Mouse (Mus musculus) embryo, embryonic 9.5 days (tissue): Measurements from ENCODE around the gene Camkmt.
A peak's percentile ranks its signal among the peaks of the same experiment; 100 is the strongest.

ENCODE experiments used
- DNase-seq: peaks from one replicate; pipeline ENCODE4 v3.0.0-alpha.2; 2017; ENCODE audit errors: extremely low spot score

Gene Camkmt

DNA sequence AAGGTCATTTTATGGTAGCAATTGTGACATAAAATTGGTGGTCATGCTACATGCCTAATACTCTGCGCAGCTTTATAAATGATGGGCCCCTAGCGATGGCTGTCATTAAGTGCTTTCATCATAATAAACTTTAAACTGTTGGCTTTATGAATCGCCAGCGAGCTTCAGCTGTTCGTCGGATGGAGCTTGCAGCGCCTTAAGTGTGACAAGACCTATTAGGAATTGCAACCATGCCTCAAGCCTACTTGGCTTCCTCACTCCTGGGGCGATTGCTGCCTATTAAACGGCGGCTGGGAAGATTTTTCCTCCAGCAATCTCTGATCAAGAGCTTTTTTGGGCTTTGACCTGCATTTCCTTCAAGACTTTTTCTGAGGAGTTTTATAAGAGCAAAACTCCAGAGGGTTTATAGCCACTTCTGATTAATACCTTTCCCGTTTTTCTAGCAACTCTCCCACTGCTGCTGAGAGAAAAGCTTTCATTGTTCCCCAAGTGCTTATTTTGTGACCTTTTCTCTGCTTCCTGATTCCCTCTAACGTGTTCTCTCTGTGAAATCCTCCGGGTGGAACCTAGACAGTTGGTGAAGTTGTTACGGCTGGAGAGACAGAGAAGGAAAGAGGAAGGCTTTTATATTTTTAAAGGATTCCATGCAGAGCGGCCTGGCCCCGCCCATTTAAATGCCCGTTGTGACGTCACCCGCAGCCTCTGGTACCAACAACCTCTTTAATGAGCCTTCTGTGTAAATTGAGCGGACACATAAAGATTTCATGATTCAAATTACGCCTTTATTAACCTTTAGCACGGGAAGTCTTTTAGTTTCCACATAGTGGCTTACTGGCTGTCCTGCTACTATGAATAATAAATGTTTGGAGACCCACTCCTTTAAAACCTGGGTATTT, 373.4 kb downstream of the Camkmt start:
- no peak for DNase-seq

DNA sequence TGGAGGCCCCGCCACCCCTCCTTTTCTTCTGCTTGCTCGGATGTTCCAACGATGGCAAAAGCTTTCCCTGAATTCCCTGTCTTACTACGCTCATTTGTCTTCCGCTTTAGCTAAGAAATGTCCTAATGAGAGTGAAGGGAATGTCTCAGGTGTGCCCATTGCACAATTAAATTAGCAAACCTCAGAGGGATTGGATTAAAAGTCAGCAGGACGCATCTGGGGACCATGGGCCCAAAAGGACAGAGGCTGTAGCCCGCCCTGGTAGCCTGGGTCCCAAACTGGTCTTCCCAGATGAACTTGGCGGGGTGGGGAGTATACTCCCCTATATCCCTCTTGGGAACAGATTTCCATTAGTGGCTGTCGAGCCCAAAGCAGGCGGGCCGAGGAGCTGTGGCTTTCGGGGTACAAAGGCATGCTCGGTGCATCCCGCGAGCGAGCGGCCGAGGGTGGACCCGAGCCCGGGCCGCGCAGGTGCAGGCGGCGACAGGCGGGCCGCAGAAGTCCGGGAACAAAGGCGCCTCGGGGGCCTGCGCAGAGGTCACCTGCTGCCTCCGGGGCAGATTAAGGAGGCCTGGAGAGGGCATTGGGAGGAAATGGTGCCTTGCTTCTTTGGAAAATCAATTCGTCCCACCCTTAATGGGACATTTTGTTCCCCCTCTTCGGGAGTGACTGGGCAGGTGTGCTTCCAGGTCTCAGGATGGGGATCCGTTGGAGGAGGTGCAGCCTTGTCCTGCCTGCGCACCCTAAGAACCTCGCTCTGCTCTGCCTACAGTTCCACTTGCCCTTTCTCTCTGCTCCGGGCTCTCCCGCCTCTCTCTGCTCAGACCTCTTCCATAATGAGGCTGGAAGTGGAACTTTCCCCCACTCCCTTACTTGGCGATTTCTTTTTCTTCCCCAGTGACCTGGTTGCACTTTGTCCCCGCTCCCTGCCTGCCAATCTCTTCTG, 374.4 kb downstream of the Camkmt start:
- peak; percentile 57 for DNase-seq

DNA sequence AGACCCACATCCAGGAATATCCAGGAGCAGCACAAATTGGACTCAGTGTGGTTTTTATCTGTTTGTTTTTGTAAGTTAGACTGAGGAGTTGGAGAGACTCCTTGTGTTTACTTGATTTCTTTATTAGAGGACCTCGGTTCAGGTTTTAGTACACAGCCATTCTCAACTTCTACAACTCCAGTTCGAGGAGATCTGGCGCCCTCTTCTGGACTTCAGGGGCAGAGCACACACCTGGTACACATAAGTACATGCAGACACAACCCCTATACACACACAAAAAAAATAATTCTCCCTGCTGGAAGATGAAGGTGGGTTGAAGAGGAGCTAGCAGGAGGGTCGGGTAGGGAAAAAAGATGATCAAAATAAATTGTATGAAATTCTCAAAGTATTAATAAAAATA, 379.4 kb downstream of the Camkmt start:
- no peak for DNase-seq

DNA sequence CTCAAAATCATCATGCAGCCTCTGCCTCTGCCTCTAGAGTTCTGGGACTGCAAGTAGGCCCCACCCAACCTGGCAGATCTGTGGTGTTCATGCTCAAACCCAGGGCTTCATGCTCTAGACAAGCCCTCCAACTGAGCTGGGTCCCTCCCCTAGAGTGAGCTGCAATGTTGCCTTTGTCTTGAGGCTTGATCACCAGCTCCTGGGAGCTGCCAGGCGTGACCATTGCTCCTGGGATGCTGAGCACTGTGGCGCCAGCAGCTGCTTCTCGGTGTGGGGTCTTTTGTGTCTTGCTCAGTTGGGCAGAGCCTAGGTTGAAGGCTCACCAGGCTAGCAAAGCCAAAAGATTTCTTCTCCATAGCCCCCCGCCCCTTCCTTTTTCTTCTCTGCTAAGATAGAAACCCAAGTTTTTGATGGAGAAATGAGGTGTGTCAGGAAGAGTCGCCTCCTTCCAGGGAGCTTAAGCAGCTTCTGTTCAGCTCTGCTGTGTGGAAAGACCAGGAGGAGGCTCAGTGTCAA, 382.4 kb downstream of the Camkmt start:
- DNase-seq: no peak

DNA sequence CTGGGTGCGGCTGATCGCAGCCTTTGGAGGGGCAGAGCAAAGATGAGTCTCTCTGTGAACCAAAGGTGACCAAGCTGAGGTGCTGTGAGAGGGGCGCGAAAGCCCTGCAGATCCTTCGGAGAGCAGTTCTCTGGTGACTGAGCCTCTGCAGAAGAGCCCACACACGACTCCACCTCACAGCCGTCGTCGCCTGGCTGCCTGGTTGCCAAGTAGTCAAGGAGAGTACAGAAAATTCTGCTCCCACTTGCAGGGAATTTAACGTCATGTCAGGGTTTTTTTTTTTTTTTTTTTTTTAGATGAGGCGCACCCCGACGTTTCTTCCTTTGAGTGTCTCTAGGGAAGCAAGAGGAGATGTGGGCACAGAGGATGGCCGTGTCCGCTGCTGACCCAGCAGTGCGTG, 382.9 kb downstream of the Camkmt start:
- DNase-seq: no peak

DNA sequence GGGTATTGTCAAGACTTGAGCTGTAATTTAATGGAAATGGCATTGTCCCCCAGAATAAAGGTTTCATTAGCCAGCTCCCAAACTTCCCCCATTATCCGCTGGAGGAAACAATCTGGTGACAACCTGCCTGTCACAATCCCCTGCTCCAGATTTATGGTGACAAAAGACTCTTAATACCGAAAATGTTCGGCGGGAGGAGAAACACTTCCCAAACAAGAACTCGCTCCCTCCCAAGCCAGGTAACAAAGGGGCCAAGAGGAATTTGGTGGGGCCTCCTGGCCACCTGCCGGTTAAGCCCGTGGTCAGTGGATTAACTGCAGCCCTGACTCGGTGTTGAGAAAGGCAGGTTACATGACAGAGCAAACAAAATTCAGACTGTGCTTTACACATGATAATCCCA, 383.5 kb downstream of the Camkmt start:
- DNase-seq: no peak

DNA sequence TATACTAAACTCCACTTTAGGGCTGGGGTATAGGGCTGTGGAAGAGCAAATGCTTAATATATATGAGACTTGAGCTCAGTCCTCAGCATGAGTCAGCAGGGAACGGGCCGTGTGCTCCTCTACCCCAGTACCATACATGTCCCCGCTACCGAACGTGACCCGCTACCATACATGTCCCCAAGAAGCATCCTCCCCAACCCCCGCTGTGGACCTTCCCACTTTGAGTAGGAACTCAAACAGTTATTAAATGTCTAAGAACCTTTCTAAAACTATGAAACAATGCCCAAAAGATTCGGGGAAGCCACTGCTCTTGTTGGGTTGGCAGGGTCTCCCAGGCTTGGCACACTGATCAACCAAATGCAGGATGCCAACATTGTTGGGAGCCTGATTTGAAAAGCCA, 390.9 kb downstream of the Camkmt start:
- no peak for DNase-seq

DNA sequence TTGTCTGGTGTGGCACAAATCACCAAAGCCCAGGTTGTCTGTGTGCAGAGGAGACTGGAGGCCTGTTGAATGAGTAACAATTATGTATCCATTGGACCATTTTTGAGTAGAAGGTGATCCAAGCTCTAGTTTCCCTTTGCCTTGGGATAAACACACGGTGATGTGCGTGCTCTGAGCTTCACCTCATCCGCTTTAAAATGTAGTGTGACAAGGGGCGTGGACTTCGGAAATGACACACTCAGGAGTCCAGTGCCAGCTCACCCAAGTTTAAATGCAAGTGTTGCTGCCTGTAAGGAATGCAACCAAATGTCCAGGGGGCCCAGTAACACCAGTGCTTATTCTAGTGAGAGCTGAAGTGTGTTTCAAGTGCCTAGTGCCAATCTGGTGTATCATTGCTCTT, 392.7 kb downstream of the Camkmt start:
- DNase-seq: no peak

DNA sequence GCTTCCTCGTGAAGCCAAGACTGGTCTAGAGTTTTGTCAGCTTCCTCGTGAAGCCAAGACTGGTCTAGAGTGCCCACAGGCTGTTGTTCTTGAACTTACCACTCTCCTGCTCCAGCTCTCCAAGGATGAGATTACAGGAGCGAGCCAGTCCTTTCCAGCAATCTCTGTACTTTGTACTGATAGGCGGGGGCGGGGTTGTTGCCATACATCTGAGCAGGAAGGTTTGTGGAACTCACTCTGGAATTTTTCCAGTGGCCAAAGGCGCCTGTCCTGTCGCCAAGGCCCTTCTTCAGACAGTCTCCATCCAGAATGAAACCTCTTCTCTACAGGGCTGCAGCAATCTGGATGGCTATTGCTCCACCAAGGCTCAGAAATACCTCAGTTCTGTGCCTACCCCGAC, 393.7 kb downstream of the Camkmt start:
- DNase-seq: no peak

DNA sequence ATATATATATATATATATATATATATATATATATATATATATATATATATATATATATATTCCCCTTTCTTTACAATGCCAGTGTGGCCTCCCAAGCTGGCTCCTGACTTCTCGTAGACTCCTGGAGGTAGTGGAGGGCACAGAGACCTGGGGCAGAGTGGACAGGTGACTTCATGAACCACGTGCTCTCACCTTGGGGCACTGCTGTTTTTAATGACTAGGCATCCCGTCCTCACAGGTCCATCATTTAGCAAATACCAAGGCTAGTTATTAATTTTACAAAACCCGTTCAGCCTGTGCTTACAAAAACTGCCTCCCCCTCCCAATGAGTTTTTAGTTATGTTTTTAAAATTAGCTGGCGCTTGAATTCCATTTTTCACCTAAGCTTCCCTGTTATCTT, 394.2 kb downstream of the Camkmt start:
- DNase-seq: no peak

DNA sequence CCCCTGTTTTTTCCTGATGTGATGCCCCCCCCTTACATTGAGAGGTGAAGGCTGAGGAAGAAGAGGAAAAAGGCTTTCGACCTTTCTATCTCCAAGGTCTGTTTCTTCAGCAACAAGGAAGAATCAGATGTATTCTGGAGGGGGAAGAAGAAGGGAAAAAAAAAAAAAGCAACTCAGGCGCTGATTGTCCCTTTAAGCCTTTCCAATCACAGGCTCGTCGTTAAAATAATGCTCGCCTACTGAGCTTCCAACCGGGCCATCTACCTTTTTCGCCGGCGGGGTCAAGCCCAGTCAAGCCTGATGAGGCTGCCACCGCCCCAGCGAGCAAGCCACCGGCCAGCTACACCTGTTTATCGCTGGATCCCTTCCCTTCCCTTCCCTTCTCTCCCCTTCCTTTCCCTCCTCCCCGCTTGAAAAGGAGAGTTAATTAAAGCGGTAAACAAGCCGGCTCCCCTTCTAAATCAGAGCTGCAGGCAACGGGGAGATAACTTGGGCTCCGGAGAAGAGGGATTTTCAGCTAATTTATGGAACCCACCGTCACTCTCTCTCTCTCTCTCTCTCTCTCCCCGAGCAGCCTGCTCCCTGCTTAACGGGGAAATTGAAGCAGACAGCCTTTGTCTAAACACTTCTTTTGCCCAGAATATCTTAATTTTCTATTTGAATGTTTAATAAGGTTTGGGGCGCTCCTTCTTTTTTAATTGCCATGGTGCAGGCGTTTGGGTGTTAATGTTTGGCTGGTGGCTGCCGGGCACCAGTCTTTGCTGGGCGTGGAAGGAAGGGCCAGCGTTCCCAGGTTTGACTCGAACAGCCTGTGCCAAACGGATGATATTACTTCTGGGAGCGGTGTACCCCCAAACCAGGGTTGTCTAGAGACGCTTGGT, 395.0 kb downstream of the Camkmt start:
- DNase-seq: no peak

DNA sequence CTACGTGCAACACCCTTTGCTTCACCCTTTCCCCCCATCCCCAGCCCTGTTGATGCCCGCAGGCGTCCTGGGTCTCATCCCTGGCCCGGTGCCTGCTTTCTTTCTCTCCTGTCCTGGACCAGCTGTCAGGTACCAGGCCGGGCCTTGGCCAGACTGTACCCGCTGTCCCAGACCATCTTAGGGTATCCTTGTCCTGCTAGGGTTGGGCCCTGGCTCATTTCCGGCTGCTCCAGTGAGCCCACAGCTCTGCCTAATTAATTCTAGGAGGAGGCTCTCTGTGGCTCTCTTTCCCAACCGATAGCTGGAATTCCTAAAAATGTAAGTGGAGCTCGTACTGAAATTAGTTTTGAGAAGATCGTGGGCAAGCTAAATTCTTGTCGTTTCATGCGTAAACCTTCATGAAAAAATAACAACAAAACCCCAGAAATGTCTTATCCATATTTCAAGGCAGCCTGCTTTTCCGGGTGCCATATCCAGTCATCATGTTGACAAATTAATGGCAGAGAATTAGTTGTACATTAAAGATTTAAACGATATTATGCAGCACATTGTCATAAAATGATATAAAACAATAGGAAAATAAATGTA, 395.7 kb downstream of the Camkmt start:
- DNase-seq: no peak

DNA sequence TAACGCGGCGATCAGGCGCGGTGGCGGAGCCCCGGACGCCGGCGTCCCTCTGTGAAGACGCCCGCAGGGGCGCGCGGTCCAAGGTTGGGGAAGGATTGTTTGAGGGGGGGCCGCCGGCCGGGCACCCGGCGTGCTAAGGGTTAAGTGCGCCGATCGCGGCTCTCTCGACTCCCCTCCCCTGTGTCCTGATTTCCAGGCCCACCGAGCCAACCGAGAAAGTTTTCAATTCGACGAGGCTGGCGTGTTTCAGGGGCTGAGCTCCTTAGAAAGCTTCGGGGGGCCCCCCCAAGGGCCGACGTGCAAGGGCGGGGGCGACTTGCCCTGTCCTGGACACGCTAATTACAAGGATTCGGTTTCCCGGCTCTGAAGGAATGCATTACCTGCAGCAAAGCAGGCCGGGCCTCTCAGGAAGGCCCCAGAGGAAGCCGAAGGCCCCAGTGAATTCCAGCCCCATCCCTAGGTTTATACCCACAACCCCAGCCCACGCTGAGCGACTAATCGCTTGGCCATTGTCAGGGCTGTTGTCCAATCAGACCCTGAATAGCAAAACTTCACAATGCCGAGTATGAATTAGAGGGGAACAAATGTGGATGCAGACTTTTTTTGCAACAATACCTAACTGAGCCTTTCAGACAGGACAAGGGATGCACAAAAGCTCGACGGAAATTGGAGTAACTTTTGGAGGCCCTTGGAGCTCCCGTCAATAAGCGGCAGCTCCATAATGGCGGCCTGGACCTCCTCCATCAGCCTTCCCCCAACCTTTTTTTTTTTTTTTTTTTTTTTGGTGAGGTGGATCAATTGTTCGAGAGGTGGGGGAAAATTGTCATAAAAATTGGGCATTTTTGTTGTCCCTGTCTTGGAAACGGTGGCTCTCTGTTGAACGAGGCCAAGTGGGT, 396.5 kb downstream of the Camkmt start:
- peak; percentile 80 for DNase-seq

DNA sequence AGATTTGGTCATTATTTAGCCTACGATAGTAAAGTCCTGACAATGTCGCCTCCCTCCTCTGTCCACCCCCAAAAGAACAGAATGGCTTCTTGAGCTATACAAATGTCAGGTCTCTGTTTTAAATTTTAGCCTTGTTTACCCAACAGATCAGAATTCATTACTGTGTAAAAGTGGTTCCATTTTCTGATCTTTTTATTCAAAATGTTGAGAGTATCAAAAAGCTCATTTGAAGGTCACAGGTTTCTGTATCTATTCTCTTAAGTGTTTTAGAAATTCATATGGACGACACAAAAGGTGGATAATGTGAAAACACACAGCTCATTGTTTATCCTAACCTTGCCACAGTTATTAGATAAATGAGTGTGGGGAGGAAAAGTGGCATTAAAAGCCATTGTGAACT, 397.2 kb downstream of the Camkmt start:
- DNase-seq: no peak

DNA sequence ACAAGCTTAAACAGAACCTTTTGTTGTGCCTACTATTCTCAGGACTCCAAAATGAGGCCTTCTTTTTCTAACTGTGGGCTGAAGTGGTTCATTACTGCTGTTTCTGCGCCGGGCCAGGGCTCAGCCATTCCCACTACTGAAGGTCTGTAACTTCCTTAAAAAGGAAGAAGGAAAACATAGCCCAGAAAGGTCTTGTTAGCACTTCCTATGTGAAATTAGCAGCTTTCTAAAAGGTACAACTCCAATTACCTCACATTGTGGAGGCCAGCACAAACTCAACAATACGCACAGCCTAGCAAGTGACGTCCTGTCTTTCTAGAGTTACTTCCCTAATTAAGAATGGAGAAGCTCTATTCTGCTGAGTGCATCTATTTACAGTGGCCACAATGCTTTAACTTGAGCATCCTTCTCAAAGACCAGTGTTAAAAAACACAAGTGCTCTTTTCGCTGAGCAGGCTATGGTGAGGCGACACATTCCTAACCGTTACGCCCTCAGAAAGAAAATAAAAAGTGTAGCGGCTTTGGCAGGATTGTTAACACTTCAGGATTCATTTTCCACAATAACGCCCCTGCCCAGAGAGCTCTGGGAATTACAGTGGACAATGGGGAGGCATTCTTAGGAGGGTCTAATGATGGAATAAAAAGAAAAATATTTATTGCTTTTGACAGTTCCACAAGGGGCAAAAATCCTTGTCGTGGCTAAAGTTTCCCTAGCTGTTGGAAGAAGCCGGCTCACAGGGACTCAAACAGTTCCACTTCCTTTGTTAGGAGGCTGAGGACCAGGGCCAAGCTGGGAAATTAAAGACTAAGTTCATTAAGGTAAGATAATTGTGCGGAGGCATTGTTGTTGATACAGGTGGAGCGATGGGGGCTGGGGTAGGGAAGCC, 398.5 kb downstream of the Camkmt start:
- DNase-seq: no peak

DNA sequence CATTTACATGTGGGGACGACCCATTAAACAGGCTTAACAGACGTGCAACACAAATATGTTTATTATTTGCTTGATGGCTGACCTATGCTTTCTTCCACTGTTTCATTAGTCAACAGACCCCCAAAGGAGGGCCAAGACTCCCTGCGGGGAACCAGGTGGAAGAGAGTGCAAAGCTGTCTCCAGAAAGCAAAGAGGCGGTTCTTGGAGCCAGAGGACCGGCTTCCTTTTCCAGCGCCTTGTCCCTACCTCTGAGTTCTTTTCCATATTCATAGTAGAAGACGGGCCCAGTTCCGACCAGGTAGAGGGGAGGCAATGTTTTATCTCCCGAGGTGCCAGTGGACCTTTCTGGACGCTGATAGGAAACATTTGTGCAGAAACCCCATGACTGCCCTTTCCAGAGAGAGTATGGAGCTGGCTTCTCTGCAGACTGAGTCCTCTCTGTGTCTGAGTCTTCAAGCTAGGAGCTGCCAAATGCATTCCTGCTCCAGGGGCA, 399.2 kb downstream of the Camkmt start:
- no peak for DNase-seq

DNA sequence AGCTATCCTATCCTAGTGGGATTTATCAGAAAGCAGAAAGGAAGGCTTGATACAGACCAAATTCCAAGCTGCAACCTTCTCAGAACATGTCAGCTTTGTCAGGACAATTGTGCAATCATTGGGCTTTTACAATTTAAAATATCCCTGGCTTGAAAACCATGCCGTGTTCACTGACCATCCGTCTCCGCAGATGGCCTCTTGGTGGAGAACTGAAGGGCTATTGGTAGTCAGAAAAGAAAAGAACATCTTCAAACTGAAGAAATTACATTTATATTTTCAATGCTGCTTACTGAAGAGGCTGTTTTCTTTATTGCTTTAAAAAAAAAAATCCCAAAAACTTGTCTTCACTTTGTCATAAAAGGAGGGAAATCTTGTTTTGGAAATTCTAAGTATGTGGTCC, 401.1 kb downstream of the Camkmt start:
- DNase-seq: no peak

DNA sequence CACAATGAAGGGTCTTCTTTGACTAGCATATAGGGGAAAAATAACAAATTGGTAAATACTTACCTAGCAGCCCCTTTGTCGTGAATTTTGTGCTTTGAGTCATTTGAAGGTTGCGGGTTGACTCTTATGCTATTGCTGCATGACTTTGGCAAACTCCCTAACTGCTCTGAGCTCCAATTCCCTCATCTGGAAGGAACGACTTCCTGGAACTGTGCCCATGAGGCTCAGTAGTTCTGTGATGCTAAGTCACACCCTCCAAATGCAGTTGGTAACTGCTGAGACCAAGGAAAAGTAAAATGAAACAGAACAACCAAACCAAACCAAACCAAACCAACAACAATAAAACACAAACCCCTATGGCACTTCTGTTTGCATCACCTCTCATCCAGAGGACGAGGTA, 403.2 kb downstream of the Camkmt start:
- DNase-seq: no peak
